Mouse (Mus musculus): Measurements from ENCODE around the gene Dennd1b.

Dennd1b gene

GRCm38 (mm10) chr1:138963161-138963867 lies at the start of gene Dennd1b:
TSS of gene Dennd1b (plus strand) at chr1:138963435.
- DNase-seq (ENCODE audit: low spot score in 2 of 2): peak; percentile 71 to 78

- DNase-seq (ENCODE audit: low spot score in 2 of 2): no peak
Measured at GRCm38 (mm10) chr1:138915596-138915995, 47.6 kb upstream of the Dennd1b start.

GRCm38 (mm10) chr1:138919601-138920000 lies 43.6 kb upstream of the Dennd1b start:
- DNase-seq (ENCODE audit: low spot score in 2 of 2): no peak

- no peak for DNase-seq (ENCODE audit: low spot score in 2 of 2)
Measured at GRCm38 (mm10) chr1:138920082-138920481, 43.2 kb upstream of the Dennd1b start.

- no peak for DNase-seq (ENCODE audit: low spot score in 2 of 2)
Measured at GRCm38 (mm10) chr1:138920799-138921198, 42.4 kb upstream of the Dennd1b start.

GRCm38 (mm10) chr1:138922886-138923285 lies 40.3 kb upstream of the Dennd1b start:
- DNase-seq (ENCODE audit: low spot score in 2 of 2): peak; percentile 14 to 29

- no peak for DNase-seq (ENCODE audit: low spot score in 2 of 2)
Measured at GRCm38 (mm10) chr1:138924282-138924681, 39.0 kb upstream of the Dennd1b start.

GRCm38 (mm10) chr1:138928671-138929483 lies 34.4 kb upstream of the Dennd1b start:
- peak; percentile 2 to 6 for DNase-seq (ENCODE audit: low spot score in 2 of 2)

GRCm38 (mm10) chr1:138929985-138930384 lies 33.2 kb upstream of the Dennd1b start:
- DNase-seq (ENCODE audit: low spot score in 2 of 2): no peak

- DNase-seq (ENCODE audit: low spot score in 2 of 2): no peak
Measured at GRCm38 (mm10) chr1:138930856-138931255, 32.4 kb upstream of the Dennd1b start.

- no peak for DNase-seq (ENCODE audit: low spot score in 2 of 2)
Measured at GRCm38 (mm10) chr1:138936169-138936568, 27.1 kb upstream of the Dennd1b start.

GRCm38 (mm10) chr1:138937686-138938370 lies 25.4 kb upstream of the Dennd1b start:
- DNase-seq (ENCODE audit: low spot score in 2 of 2): no peak

- DNase-seq (ENCODE audit: low spot score in 2 of 2): no peak
Measured at GRCm38 (mm10) chr1:138939579-138940139, 23.6 kb upstream of the Dennd1b start.

GRCm38 (mm10) chr1:138940407-138940806 lies 22.8 kb upstream of the Dennd1b start:
- DNase-seq (ENCODE audit: low spot score in 2 of 2): no peak

- no peak for DNase-seq (ENCODE audit: low spot score in 2 of 2)
Measured at GRCm38 (mm10) chr1:138952173-138952572, 11.1 kb upstream of the Dennd1b start.

GRCm38 (mm10) chr1:138954978-138955377 lies 8.3 kb upstream of the Dennd1b start:
- DNase-seq (ENCODE audit: low spot score in 2 of 2): no peak

- peak in 1 of 2 experiments; percentile 20 for DNase-seq (ENCODE audit: low spot score in 2 of 2)
Measured at GRCm38 (mm10) chr1:138955455-138955854, 7.8 kb upstream of the Dennd1b start.

- DNase-seq (ENCODE audit: low spot score in 2 of 2): no peak
Measured at GRCm38 (mm10) chr1:138956511-138956910, 6.7 kb upstream of the Dennd1b start.

GRCm38 (mm10) chr1:138957111-138957510 lies 6.1 kb upstream of the Dennd1b start:
- DNase-seq (ENCODE audit: low spot score in 2 of 2): no peak

- no peak for DNase-seq (ENCODE audit: low spot score in 2 of 2)
Measured at GRCm38 (mm10) chr1:138958863-138959262, 4.4 kb upstream of the Dennd1b start.

GRCm38 (mm10) chr1:138959903-138960483 lies 3.2 kb upstream of the Dennd1b start:
- no peak for DNase-seq (ENCODE audit: low spot score in 2 of 2)
